Comparison of ENCODE assay signal across 21 mouse cellular contexts in the genomic region with DNA sequence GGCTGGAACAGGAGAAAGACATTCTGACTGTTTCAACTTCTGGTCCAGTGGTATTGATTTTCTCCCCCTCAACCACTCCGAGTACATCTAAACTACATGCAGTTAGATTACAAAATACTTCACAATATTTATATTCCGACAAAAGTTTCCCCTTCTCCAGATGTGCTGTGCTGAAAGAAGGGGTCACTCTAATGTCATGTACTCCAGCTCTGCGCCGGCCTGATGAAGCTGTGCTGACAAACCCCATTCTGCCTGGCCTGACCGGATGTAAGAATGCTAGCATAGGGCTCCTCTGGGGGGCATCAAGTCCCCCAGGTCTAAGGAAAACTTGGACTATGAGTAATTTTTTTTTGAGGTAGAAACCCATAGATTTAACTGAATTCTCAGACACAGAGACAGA. TPM values are rescaled to one million over a fixed set of nuclear protein-coding genes. Genes with fewer than 3 reads are reported as not detected.
"Had no signal": no experiment of that assay in that cellular context is flagged by ENCODE, and none has a peak within 500 bp of the region (broad histone marks: within the 10 kb centered on the region; RNA-seq: fewer than 3 reads in every experiment).

No protein-coding gene starts in this region.

- H3K36me3 ChIP-seq: limb, embryonic 10.5 days; liver, embryonic 15.5 days; midbrain, embryonic 15.5 days; neural tube, embryonic 12.5 days had no signal

- H3K9me3 ChIP-seq: limb, embryonic 10.5 days; liver, embryonic 15.5 days; megakaryocyte, embryonic 14.5 days; midbrain, embryonic 15.5 days; neural tube, embryonic 12.5 days had no signal

- H3K27me3 ChIP-seq: midbrain, embryonic 15.5 days; neural tube, embryonic 12.5 days had no signal

- H3K4me3 ChIP-seq: left cerebral cortex, adult 2 months; limb, embryonic 10.5 days; liver, embryonic 15.5 days; megakaryocyte, embryonic 14.5 days; midbrain, embryonic 15.5 days; neural tube, embryonic 12.5 days had no signal

- ATAC-seq: hindbrain, embryonic 16.5 days; inflammation-experienced regulatory T-cells, adult 6 months; midbrain, embryonic 15.5 days had no signal

- H3K4me2 ChIP-seq: liver, embryonic 11.5 days; liver, embryonic 15.5 days; midbrain, embryonic 11.5 days; midbrain, embryonic 15.5 days; neural tube, embryonic 12.5 days had no signal

- H3K4me1 ChIP-seq: liver, embryonic 15.5 days had no signal

- H3K9ac ChIP-seq: liver, embryonic 15.5 days; midbrain, embryonic 15.5 days; neural tube, embryonic 12.5 days had no signal

- H3K27ac ChIP-seq: left cerebral cortex, adult 2 months; limb, embryonic 10.5 days; liver, embryonic 15.5 days; macrophage; midbrain, embryonic 15.5 days; neural tube, embryonic 12.5 days had no signal

- DNase-seq: kidney, adult 8-10 months; kidney, postnatal 25 days; right cerebral cortex, postnatal 4 days; thymus, adult 2 months; thymus, postnatal 25 days had no signal

RNA-seq across cellular contexts. Expression of a gene that starts 4.3 kb away (rescaled TPM):
- total RNA-seq: monocyte, adult 5-6 weeks; neutrophil, adult 5-6 weeks had no signal
- polyA plus RNA-seq: inflammation-experienced regulatory T-cells, adult 6 months had no signal

RNA-seq across cellular contexts. Expression of a gene that starts 52.3 kb away (rescaled TPM):
- total RNA-seq: layer of hippocampus, postnatal 25 days; left cerebral cortex, adult 2 months; left cerebral cortex, postnatal 14 days; monocyte, adult 5-6 weeks; neutrophil, adult 5-6 weeks had no signal
- polyA plus RNA-seq: inflammation-experienced regulatory T-cells, adult 6 months; limb, embryonic 10.5 days; macrophage; midbrain, embryonic 11.5 days; neural tube, embryonic 12.5 days; urinary bladder, adult 2 months had no signal
